Mouse (Mus musculus) CH12F3 (cell line): ENCODE data around the gene Chil1.

Experiments
- in situ Hi-C: fragments of 300-500 bp; cut with MboI; formaldehyde crosslinking; loops from 2 replicates; pipeline ENCODE4 v1.14.3; 2020; ENCODE audit warnings: low sequenced_read_pairs

Chil1 gene

GRCm38 (mm10) chr1:134200998-134201686, 19.2 kb downstream of the Chil1 start:
- in situ Hi-C loops = no loop called here

- in situ Hi-C loops = no loop called here
These were observed 19.9 kb downstream of the Chil1 start for GRCm38 (mm10) chr1:134201751-134202420.

- in situ Hi-C loops = no loop called here
These were observed 22.3 kb downstream of the Chil1 start for GRCm38 (mm10) chr1:134204230-134204629.

- in situ Hi-C loops = no loop called here
These were observed 23.5 kb downstream of the Chil1 start for GRCm38 (mm10) chr1:134205296-134206018.

- in situ Hi-C loops = no loop called here
These were observed 24.1 kb downstream of the Chil1 start for GRCm38 (mm10) chr1:134206085-134206484.

GRCm38 (mm10) chr1:134210179-134210755, 28.3 kb downstream of the Chil1 start:
- in situ Hi-C loops = no loop called here

GRCm38 (mm10) chr1:134211043-134211442, 29.1 kb downstream of the Chil1 start:
- in situ Hi-C loops = no loop called here

GRCm38 (mm10) chr1:134211631-134212030, 29.7 kb downstream of the Chil1 start:
- in situ Hi-C loops = no loop called here

GRCm38 (mm10) chr1:134212351-134212750, 30.4 kb downstream of the Chil1 start:
- in situ Hi-C loops = no loop called here

- in situ Hi-C loops = no loop called here
These were observed 31.4 kb downstream of the Chil1 start for GRCm38 (mm10) chr1:134213405-134213804.

GRCm38 (mm10) chr1:134215059-134215458, 33.1 kb downstream of the Chil1 start:
- in situ Hi-C loops = no loop called here

GRCm38 (mm10) chr1:134215751-134216628, 34.0 kb downstream of the Chil1 start:
- in situ Hi-C loops = no loop called here

GRCm38 (mm10) chr1:134216629-134216971, 34.6 kb downstream of the Chil1 start:
- in situ Hi-C loops = no loop called here

GRCm38 (mm10) chr1:134217028-134217481, 35.1 kb downstream of the Chil1 start:
- in situ Hi-C loops = no loop called here

- in situ Hi-C loops = no loop called here
These were observed 36.0 kb downstream of the Chil1 start for GRCm38 (mm10) chr1:134217942-134218341.

- in situ Hi-C loops = no loop called here
These were observed 37.6 kb downstream of the Chil1 start for GRCm38 (mm10) chr1:134219608-134220007.

- in situ Hi-C loops = no loop called here
These were observed 39.2 kb downstream of the Chil1 start for GRCm38 (mm10) chr1:134221172-134221571.

- in situ Hi-C loops = no loop called here
These were observed 40.4 kb downstream of the Chil1 start for GRCm38 (mm10) chr1:134222122-134223055.

GRCm38 (mm10) chr1:134224649-134225227, 42.8 kb downstream of the Chil1 start:
- in situ Hi-C loops = no loop called here
